Mouse (Mus musculus) cerebellum, postnatal 36 days (tissue): ENCODE data around the gene Slc5a10.

ENCODE experiments used
- DNase-seq, 2 experiments: peaks; one replicate each; pipeline ENCODE4 v3.0.0; 2021 to 2022; ENCODE audit warnings: mixed read lengths in 2 of 2

Slc5a10 gene

DNA sequence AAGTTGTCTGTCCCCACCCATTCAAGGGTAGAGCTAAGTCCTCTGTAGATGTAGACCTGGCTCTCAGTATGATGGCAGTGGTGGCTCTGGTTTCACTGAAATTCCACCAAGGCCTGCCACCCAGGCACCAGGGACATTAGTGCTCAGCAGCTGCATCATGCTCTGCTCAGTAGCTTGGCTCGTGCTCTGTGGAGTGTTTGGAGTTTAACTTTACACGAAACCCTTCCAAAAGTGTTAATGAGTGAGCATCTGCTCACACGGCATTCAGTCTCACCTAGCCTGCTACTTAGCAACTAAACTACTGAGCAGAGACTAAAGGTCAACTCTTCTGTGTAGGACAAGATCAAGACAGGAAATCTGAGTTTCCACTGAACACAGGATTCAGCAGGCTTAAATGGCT is at the start of gene Slc5a10:
Gene Slc5a10 (minus strand): TSS at position 191 of the 400 bp plus-strand sequence.
- no peak for DNase-seq

DNA sequence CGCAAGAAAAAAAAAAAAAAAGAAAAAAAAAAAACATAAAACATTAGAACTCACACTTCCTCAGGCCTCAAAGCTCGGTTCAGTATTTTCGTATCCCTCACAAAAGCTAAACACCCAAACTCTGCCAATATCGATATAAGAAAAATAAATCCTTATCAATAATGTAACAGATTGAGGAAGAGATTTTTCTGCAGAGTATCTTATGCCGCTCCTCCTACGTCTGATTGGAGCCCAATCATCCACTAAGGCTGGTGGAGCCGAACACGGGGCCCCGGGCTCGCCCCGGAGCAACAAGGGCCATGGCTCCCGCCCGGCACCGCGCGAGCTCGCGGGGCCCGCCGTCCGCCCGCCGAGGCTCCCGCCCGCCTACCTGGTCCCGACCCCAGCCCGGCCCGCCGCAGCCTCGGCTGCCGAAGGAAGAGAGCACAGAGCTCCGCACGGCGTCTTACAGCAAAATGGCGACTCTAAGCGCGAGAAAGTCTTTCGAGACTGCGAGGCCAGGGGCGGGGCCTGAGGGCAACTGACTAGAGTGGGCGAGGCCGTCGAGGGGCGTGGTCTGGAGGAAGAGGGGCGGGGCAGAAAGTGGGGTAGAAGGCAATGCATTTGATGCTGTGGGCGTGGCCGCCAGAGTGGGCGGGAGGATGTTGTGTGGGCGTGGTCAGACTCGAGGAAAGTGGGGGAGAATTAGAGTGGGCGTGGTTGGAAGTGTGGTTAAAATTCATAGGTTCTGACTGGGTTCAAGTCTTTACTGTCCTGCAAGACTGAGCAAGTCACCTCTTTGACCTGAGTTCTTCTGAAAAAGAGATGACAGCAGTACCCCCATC is 41.2 kb upstream of the Slc5a10 start, which contains the start of gene Prpsap2:
Gene Prpsap2 (minus strand): TSS at position 505 of the 824 bp plus-strand sequence.
- DNase-seq, result peak; percentile 99

DNA sequence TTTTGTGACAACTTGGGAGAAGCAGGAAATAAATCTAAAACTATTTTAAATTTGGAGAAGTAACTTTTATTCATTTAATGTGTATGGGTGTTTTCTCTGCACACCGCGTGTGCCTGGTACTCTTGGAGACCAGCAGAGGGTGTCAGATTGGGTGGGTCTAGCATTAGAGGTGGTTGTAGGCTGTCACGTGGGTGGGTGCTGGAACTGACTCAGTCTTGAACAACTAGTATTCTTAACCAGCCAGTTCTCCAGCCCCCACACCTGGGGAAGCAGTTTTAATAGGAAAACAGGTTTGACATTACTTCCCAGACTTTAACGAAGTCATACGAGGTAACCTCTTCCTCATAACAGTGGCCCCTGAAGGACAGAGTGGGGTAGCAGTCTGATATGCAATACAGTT is 39.9 kb upstream of the Slc5a10 start:
- no peak for DNase-seq

DNA sequence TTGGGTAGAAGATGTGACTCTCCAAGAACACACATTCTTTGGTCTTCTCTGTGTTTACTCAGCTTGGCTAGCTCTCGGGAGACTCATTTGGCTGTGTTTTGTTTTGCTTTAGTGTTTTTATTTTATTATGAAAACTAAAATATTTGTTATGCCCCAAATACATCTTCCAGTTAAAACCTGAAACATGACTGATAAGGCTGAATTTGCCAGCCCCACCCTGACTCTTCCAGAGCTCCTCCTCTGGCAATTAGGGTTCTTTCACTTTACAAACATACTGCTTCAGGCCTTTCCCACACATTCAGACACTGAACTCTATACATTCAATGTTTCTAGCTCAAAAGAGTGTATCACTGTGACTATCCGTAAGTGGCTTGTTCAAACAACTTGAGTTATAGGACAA is 36.5 kb upstream of the Slc5a10 start:
- DNase-seq, result no peak

DNA sequence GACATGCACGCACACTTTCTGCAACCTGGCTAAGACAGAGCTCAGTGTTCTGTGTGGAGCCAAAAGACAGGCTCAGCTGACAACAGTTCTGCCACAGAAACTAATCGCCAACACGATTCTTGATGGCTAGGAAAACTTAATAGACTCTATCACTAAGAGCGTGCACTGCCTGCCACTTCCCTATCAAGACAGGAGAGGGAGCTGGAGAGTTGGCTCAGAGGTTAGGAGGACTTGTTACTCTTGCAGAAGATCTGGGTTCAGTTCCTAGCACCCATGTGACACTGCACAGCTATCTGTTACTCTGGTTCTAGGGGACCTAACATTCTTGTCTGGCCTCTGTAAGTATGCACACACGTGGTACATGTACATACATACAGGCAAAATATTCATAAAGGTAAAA is 31.0 kb upstream of the Slc5a10 start:
- DNase-seq, result no peak

DNA sequence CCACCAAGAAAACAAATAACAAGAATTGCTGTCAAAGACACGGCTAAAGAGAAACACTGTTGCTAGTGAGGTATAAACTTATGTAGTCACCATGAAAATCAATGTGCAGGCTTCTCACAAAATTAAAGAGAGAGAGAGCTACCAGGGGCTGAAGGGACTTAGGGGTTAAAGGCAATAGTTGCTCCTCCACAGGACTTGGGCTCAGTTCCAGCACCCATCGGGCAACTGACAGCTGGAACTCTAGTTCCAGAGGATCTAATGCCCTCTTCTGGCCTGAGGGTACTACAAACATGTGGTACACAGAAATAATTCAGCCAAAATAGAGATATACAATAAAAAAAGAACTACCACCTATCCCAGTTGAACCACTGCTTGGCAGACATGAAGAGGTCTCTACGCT is 26.5 kb upstream of the Slc5a10 start:
- no peak for DNase-seq

DNA sequence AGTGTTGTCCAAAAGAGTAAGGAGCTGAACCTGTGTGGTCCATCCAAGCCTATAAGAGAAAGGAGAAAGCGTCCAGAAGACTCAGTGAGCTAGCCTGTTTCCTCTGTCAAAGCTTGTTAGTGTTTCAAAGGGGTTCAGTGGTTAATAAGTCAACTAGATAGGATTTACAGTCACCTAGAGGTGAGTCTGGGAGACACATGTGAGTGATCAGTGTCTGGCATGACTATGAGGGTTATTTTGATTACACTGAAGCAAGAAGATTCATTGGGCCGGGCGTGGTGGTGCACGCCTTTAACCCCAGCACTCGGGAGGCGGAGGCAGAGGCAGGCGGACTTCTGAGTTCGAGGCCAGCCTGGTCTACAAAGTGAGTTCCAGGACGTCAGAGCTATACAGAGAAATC is 25.2 kb upstream of the Slc5a10 start:
- no peak for DNase-seq

DNA sequence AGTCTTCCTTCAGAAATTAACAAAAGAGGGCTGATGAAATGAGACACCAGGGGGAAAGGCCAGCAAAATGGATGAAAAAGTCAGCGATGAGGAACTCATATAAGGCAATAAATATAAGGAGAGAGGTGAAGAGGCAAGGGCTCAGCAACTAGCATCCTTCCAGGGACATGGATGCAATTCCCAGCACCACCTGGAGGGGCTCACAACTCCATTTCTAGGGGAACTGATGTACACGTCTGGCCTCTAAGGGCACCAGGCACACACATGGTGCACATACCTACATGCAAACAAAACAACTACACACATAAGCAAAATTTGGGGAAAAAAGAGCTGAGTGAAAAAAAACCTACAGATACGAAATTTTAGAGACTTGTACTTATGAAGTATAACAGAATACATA is 23.8 kb upstream of the Slc5a10 start:
- no peak for DNase-seq

DNA sequence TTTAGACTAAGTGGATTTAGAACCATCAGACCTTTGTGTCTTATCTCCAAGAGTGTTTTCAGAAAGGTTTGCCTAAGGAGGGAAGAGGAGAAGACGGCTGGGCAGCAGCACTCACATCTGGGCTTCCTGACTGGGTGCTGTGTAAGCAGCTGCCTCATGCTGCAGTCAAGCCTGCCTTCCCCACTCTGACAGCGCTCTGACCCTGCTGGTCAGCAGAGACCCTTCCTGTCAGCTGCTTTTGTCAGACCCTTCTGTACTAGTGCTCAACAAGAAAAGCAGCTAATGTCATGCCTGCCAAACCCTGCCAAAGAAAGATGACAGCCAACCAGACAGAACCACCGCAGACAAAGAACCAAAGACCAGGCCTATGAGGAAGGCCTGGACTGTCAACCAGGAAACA is 23.1 kb upstream of the Slc5a10 start:
- DNase-seq, result no peak

DNA sequence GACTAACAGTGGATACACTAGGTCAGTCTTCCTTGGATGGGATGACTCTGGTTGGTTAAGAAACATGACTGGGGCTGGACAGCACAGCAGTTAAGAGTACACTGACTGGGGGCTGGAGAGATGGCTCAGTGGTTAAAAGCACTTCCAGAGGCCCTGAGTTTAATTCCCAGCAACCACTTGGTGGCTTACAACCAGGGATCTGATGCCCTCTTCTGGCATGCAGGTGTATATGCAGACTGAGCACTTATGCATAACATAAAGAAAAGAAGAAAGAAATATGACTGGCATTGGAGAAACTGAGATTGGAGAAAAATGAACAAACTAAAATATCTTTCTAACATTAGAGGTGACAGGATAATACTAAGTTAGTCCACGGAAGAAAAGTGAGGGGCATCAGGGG is 19.9 kb upstream of the Slc5a10 start:
- DNase-seq, result no peak

DNA sequence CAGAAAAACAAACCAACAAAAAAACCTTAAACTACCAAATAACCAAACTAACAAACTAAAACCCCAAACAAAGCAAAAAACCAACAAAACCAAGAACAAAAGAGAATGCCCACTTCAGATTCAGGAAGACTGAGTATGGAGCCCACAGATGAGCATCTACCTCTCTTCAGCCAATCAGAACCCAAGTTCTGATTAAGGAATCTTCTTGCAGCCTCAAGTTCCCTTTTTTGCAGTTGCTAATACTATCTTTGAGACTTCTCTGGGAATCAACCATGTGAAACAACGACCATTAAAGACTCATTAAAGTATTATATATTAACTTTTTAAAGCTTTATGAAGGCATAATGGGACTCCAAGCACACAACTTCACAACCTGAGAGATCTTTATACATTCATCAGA is 16.7 kb upstream of the Slc5a10 start:
- DNase-seq, result no peak

DNA sequence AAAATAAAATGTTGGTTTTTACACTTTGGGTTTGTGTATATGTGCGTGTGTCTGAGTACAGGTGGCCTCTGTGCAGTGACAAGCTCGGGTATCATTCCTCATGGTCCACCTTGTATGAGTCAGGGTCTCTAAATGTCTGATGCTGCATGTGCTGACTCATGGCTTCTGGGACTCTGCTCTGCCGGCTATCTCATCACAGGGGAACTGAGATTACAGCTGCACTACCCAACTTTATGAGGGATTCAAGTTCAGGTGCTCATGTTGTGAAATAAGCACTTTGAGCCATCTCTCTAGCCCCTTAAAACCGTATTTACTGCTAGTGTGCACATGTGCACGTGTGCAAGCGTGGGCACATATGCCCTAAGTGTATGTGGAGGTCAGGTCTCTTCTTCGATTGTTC is 12.0 kb upstream of the Slc5a10 start:
- no peak for DNase-seq

DNA sequence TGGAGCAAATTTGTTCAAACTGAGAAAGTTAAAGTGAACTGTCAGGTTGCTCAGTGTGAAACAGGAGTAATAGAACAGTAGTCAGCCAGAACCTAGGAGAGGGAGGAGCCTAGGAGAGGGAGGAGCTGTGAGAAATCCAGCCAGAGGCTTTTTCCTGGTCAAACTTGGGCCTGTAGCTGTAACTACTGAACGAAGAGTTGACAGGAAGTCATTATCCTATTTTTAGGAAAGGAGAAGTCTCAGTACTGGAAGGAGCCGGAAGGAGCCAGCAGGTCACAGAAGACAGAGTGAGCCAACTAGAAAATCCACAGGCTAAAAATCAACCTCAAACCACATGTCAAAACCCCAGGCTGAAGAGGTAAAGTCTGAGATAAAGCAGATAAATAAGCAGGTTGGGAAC is 7.4 kb upstream of the Slc5a10 start:
- no peak for DNase-seq

DNA sequence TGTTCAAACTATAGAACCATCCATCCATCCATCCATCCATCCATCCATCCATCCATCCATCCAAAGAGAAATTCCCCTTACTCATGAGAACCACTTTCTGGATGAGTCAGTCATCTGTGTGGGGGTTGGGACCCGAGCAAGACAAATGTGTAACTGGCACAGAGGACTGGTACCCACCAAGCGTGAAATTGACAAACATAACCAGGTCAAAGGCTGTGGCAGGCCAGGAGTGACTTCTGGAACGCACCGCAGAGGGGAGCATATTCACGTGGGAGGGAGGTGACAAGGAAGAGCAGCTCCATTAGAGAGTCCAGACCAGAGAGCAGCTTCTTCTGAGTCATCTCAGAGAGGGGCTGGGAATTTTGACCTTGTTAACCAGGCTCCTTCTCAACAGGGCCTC is 1.5 kb upstream of the Slc5a10 start:
- DNase-seq, result no peak

DNA sequence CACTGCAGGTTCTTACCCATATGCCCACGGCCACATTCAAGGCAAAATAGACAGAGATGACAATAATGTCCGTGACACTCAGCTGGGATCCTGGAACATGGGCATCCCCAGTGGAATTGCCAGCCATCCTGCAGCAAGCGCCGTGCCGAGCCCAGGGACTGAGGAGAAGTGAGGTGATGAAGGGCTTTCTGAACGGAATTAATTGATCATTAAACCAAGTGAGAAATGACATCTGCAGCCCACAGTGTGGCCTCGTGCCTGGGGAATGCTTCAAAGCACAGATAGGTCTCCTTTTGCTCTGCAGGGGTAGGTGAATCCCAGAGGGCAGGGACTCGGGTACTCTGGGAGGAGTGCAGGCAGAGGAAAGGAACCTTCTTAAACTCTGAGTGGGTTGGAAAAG is 800 bp downstream of the Slc5a10 start:
- no peak for DNase-seq

DNA sequence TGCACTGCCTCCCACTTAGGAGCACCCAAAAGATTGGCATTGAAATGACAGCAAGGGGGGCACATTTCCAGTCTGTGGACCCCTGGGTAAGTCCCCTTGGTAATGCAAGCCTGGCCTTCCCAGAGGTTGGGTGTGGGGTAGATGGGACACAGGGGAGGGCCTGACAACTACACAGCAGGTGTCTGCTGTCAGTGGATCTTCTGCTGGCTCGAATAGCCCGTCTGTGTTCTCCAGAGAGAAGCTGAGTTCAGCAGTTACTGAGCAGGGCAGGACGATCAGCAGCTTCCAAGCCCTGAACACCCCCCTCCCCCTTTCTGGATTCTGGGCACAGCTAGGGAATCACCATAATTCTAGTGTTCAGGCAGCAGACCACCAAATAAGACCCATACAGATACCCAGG is 1.2 kb downstream of the Slc5a10 start:
- no peak for DNase-seq

DNA sequence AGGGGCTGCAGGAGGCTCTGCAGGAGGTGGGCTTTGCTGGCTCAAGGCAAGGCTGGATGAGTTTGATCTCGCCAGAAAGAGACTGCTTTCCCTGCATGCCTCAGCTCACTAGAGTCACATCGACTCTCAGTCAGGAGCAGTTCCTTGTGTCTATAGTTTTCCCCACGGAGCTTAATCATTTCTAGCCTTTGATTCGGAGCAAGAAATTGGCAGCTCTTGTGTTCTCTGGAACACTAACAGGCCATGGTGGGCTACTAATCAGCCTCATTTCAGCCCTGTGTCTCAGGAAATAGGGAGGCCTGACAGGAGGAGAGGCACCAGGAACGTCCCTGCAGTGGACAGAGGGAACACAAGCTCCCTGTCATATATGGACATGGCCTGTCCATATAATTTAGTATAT is 2.6 kb downstream of the Slc5a10 start:
- no peak for DNase-seq

DNA sequence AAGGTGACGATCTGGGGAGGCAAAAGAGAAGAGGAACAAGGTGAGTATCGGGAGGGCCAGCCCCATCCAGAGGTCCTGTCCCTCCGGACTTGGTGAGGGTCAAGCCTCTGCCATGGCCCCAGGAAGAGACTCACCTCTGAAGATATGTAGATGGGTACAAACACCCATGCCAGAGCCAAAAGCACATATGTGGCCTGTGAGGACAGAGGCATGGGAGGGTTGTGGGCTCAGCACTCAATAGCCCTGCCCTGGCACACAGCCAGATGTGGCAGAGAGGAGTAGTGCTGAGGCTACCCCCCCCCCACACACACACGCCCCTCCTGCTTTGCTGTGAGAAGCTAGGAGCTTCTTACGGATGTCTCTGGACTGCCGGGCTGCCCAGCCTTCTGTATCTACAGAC is 5.5 kb downstream of the Slc5a10 start:
- DNase-seq, result no peak

DNA sequence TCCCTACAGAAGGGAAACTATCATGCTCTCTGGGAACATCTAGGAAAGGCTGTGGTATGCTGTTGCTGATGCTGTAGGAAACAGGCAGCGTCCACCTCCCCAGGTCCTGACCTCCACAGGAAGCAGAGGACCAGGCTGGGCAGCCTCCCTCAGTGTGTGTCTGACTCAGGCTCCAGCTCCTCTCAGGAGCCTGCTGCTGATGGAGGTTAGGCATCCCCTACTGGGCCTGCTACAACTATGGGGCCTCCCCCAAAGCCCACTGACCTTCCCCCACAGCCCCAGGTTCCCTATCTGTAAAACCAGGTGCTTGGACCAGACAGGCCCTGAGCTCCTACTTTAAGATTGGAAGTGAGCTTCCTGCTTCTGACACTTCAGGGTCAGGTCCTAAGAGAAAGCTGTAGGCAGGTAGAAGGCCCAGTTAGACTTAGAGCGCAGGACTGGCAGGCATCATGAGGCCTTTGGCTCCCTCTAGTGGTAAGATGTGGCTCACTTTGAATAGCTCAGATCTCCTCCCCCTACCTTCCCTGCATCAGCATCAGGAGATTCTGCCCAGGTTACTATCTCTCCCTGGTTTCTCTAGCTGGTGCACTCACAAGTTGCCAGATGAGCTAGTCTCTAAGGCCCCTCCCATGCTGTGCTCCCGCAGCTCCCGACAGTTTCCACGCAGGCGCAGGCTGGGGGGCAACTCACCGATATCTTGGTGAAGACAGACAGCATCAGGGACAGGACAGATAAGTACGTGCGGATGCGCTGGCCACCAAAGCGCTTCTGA is 6.1 kb downstream of the Slc5a10 start:
- peak; percentile 71 to 84 for DNase-seq

DNA sequence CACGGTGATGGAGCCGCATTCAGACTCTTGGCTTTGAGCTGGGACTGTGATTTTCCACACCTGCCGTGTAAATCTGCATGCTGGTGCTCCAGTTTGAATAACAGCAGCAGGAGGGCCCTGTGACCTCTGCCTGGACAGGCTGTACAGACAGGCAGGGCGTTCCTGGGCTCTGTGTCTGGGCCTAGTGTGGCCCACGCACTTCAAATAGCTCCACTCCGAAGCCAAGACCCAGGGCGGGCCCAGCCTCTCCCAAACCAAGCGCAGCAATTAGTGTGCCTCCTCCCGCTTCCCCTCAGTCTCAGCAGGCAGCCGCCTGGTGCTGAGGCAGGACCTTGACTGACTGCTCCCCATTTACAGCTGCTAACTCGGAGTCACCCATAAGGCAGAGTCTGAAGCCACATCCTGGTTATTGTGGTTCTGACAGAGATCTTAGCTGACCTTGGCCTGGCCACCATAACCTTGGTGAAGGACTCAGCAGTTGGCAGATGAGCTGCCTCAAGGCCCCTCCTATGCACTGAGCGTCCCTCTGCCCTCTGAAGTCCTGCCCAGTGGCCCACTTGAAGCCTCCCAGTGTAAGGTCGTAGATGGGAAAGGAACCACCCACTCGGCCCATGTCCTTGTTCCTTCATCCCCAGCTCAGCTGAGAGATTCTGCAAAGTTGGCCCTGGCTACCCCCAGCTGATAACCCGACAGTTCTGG is 7.3 kb downstream of the Slc5a10 start:
- DNase-seq, result no peak

DNA sequence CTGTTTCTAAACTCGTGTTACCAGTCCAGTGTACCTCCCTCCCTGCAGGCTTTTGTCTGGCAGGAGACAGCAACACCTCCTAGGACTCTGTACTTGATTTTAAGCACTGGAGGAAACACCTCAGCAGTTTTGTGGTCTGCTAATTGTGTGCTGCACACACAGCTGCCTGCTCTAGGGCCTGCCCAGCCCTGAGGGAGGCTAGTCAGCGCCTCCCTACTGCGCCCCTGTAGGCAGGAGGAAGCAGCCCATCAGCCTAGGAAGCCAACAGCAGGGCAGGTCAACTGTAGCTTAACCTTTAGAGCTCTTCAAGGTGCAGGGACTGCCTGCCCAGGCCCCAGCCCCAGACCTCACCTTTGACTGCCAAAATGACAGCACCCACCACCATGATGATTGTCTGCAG is 11.7 kb downstream of the Slc5a10 start:
- DNase-seq, result no peak

DNA sequence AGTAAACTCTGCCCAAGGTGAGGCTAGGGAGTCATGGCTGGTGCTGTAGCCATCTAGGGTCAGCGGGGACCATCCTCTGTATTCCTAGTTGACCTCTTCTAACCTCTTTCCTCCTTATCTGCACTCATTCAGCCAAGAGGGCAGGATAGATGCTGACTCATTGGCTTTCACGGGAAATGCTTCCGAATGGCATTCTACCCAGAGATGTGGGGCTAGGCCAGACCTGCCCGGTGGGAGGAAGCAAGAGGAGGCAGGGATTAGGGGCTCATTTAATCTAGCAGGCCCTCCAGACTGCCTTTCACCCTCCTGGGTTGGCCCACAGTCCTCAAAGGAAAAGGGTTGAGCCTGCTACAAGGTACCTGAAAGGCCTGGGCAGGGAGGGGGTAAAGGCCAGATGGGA is 14.4 kb downstream of the Slc5a10 start:
- DNase-seq, result no peak

DNA sequence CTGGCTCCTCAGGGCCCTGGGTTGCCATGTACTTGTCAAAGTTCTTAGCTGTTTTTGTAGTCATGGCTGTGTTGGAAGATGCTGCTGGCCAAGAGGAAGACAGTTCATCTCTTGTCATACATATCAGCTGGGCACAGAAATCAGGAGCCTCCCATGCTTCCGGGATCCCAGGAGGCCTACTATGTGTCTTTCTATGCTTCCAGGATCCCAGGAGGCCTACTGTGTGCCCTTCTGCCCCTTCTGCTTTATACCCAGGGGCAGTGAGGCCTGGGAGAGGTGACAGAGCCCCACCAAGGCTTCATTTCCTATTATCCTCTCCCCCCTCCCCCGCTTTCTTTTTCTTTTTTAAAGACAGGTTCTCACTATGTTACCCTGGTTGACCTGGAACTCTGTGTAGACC is 15.0 kb downstream of the Slc5a10 start:
- no peak for DNase-seq

DNA sequence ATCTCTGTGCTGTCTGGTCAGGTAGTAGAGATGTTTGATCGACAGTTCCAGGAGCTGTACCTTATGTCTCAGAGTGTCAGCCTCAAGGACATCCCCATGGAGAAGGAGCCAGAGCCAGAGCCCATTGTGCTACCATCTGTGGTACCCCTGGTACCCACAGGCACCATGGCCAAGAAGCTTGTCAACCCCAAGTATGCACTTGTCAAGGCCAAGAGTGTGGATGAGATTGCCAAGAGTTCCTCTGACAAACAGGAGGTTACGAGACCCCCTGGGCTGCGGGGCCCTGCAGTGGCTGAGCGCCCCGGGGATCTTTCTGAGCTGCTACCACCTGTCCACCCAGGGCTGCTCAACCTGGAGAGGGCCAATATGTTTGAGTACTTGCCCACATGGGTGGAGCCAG is 18.1 kb downstream of the Slc5a10 start:
- DNase-seq, result no peak
